Mouse (Mus musculus): ENCODE measurements around the gene Olfr263.

DNA sequence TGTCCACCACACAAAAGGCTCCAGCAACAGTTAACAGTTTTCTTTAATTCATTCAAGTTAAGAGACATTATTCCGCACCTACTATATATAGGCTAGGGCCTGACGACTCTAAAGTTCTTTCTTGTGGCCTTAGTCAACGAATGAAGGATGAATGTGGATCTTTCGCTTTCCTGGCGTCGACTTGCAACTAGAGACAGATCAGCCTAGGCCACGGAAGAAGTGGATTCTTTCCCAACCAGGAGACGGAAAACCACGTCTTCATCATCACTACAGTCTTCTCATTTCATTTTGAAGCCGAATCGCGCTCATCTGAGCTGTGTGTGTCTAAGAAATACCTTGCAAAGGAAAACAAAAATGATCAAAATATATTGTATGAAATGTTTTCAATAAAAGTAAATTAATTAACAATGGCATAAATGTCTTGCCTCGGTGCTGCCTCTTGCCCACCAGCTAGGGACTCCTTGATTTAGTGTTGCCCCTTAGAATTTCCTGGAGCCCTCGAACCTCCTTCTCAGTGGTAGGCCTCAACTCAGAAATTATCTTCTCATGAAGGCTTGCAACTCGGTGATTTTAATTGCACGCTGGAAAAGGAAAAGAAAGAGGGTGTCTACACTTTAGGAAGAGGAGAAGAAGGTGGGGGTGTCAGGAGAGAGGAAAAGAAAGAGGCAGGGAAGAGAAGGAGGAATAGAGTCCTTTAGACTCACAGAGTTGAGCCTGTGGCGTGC lies 41.2 kb downstream of the Olfr263 start:
- no peak for TF ChIP-seq CTCF (IDR thresholded peaks at IDR 0.05; ENCODE audit: borderline replicate concordance, control insufficient read depth, extremely low read depth, insufficient read depth, low read length, poor library complexity)
- no peak for TF ChIP-seq POLR2A (IDR thresholded peaks at IDR 0.05; ENCODE audit: control insufficient read depth, extremely low read depth, insufficient read depth, low read length, poor library complexity)
